Mouse (Mus musculus): ENCODE results near the gene Elmod3.

- TF ChIP-seq CTCF (IDR thresholded peaks at IDR 0.05; ENCODE audit: extremely low read depth, insufficient read length, insufficient replicate concordance, low read depth, low read length) = no peak
- TF ChIP-seq POLR2A (IDR thresholded peaks at IDR 0.05; ENCODE audit: low read depth, low read length) = no peak
Measured at GRCm38 (mm10) chr6:72588307-72588706, 9.9 kb downstream of the Elmod3 start.

All from small intestine, adult 2 months (tissue).